In the genomic region with DNA sequence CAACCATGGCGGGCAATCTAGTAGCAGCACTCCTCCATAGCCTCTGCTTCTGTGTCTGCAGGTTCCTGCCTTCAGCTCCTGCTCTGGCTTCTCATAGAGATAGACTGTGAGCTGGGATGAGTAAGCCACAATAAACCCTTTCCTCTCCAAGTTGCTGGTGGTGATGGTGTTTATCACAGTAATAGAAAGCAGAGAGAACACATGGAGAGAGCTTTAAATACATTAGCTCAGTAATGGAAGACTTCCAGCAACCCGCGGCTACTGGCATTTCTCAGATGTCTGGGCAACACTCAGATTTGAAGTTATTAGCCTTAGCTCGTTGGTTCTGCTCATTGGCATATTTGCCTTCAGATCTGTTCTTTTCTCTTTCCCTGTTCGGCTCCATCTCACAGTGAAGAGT, we compare ENCODE assay signal across 16 mouse cellular contexts. TPM values are rescaled to one million over a fixed set of nuclear protein-coding genes. Genes with fewer than 3 reads are reported as not detected.
DNase-seq lines count a peak whose midpoint lies in the region; ATAC-seq and TF ChIP-seq lines count a peak whose summit lies in the region.
"Had no signal": no experiment of that assay in that cellular context is flagged by ENCODE, and none has a peak within 500 bp of the region (broad histone marks: within the 10 kb centered on the region; RNA-seq: fewer than 3 reads in every experiment).

No protein-coding gene starts in this region.

- no peaks in the 10 kb centered on the region for H3K36me3 ChIP-seq in hindbrain, postnatal 0 days (ENCODE audit: insufficient read depth, low read length)
- H3K36me3 ChIP-seq in hindbrain, embryonic 10.5 days: no peaks in the 10 kb centered on the region
- H3K36me3 ChIP-seq in liver, postnatal 0 days (replicated peaks; ENCODE audit: insufficient read depth, low read length): no peaks in the 10 kb centered on the region
- H3K36me3 ChIP-seq: neural tube, embryonic 12.5 days; stomach, embryonic 15.5 days had no signal

- no peak for TF ChIP-seq POLR2A in cerebellum, adult 2 months (IDR thresholded peaks at IDR 0.05; ENCODE audit: borderline replicate concordance, insufficient read depth, low read length)

- WGBS in hindbrain, postnatal 0 days: 56% methylated on average over 5 of the region's 5 CpGs
- WGBS in hindbrain, embryonic 10.5 days: 89% methylated on average over 5 of the region's 5 CpGs
- 19% methylated on average over 5 of the region's 5 CpGs for WGBS in cerebellum, adult 2 months
- WGBS in liver, postnatal 0 days (ENCODE audit: insufficient replicate concordance): 87% methylated on average over 5 of the region's 5 CpGs

- DNase-seq in hindbrain, postnatal 0 days (ENCODE audit: low spot score): peak; percentile 64
- no peak for DNase-seq in hindbrain, embryonic 10.5 days (ENCODE audit: low spot score)
- DNase-seq in NIH3T3 (ENCODE audit: low read depth): peak; percentile 47
- peak; percentile 47 to 72 for DNase-seq in cerebellum, adult 2 months
- DNase-seq in left cerebral cortex, postnatal 4 days: peak; percentile 78
- no peak for DNase-seq in kidney, postnatal 14 days
- no peak for DNase-seq in liver, postnatal 0 days
- DNase-seq in adrenal gland, postnatal 10 days: no peak
- DNase-seq: heart, postnatal 10 days had no signal

- TF ChIP-seq CTCF in hindbrain, postnatal 0 days (IDR thresholded peaks at IDR 0.05; ENCODE audit: low read depth): no peak
- no peak for TF ChIP-seq CTCF in cerebellum, adult 2 months (IDR thresholded peaks at IDR 0.05; ENCODE audit: borderline replicate concordance, insufficient read depth, low read depth, low read length)
- TF ChIP-seq CTCF in liver, postnatal 0 days (IDR thresholded peaks at IDR 0.05; ENCODE audit: low read depth): no peak

- H3K27ac ChIP-seq in hindbrain, postnatal 0 days: no peak overlapping the region
- H3K27ac ChIP-seq in hindbrain, embryonic 10.5 days: no peak overlapping the region
- H3K27ac ChIP-seq in cerebellum, adult 2 months (ENCODE audit: insufficient read depth, low read length): no peak overlapping the region
- no peak overlapping the region for H3K27ac ChIP-seq in liver, postnatal 0 days (ENCODE audit: low read depth)
- H3K27ac ChIP-seq: neural tube, embryonic 12.5 days; stomach, embryonic 15.5 days had no signal

- no peak overlapping the region for H3K4me3 ChIP-seq in hindbrain, postnatal 0 days (ENCODE audit: low read length)
- H3K4me3 ChIP-seq in hindbrain, embryonic 10.5 days: no peak overlapping the region
- no peak overlapping the region for H3K4me3 ChIP-seq in cerebellum, adult 2 months (replicated peaks; ENCODE audit: insufficient read depth, low read depth, low read length)
- no peak overlapping the region for H3K4me3 ChIP-seq in liver, postnatal 0 days (ENCODE audit: low read depth, low read length)
- H3K4me3 ChIP-seq: neural tube, embryonic 12.5 days; stomach, embryonic 15.5 days had no signal

- no peak for TF ChIP-seq EP300 in liver, postnatal 0 days (IDR thresholded peaks at IDR 0.05; ENCODE audit: low read depth)

- no peak overlapping the region for H3K9ac ChIP-seq in hindbrain, postnatal 0 days (replicated peaks; ENCODE audit: low read length)
- H3K9ac ChIP-seq in liver, postnatal 0 days (replicated peaks): no peak overlapping the region
- H3K9ac ChIP-seq: neural tube, embryonic 12.5 days; stomach, embryonic 15.5 days had no signal

- no peaks in the 10 kb centered on the region for H3K27me3 ChIP-seq in hindbrain, postnatal 0 days (ENCODE audit: insufficient read depth, low read length)
- H3K27me3 ChIP-seq in hindbrain, embryonic 10.5 days (ENCODE audit: insufficient read depth, poor library complexity, severe bottlenecking): no peaks in the 10 kb centered on the region
- no peaks in the 10 kb centered on the region for H3K27me3 ChIP-seq in cerebellum, adult 2 months (ENCODE audit: control insufficient read depth, insufficient read depth, low read length)
- no peaks in the 10 kb centered on the region for H3K27me3 ChIP-seq in liver, postnatal 0 days (ENCODE audit: insufficient read depth, low read length)
- H3K27me3 ChIP-seq: neural tube, embryonic 12.5 days; stomach, embryonic 15.5 days had no signal

- H3K4me1 ChIP-seq in hindbrain, postnatal 0 days (ENCODE audit: insufficient read depth, low read length): no peaks in the 10 kb centered on the region
- peaks cover 6% of the 10 kb centered on the region for H3K4me1 ChIP-seq in hindbrain, embryonic 10.5 days (replicated peaks)
- no peaks in the 10 kb centered on the region for H3K4me1 ChIP-seq in cerebellum, adult 2 months (ENCODE audit: control insufficient read depth, insufficient read depth, low read length)
- H3K4me1 ChIP-seq in liver, postnatal 0 days (ENCODE audit: insufficient read depth): peaks cover 18% of the 10 kb centered on the region
- H3K4me1 ChIP-seq: neural tube, embryonic 12.5 days had no signal

- ATAC-seq in hindbrain, postnatal 0 days: no peak
- ATAC-seq in liver, postnatal 0 days: no peak
- ATAC-seq: lung, postnatal 0 days had no signal

- no peak overlapping the region for H3K4me2 ChIP-seq in hindbrain, postnatal 0 days (ENCODE audit: low read depth, low read length)
- H3K4me2 ChIP-seq in liver, postnatal 0 days (ENCODE audit: low read depth, low read length): no peak overlapping the region
- H3K4me2 ChIP-seq: midbrain, embryonic 11.5 days; neural tube, embryonic 12.5 days; stomach, embryonic 15.5 days had no signal

- intact Hi-C loops in left cerebral cortex, postnatal 4 days (cut with DNase I): no loop called here

- no peaks in the 10 kb centered on the region for H3K9me3 ChIP-seq in hindbrain, postnatal 0 days (ENCODE audit: low read length)
- H3K9me3 ChIP-seq in hindbrain, embryonic 10.5 days: no peaks in the 10 kb centered on the region
- H3K9me3 ChIP-seq in liver, postnatal 0 days (ENCODE audit: low read length): no peaks in the 10 kb centered on the region
- H3K9me3 ChIP-seq: neural tube, embryonic 12.5 days; stomach, embryonic 15.5 days had no signal

RNA-seq across cellular contexts. Expression of a gene that starts 27.6 kb away (rescaled TPM):
- 75.1 and 79.2 TPM in 2 replicates for total RNA-seq in hindbrain, postnatal 0 days (2014; rRNA removed)
- polyA plus RNA-seq in hindbrain, postnatal 0 days (2015; fragmentation: Nextera tagmentation; extraction: Ambion mirVana): 18.7 and 21.6 TPM in 2 replicates
- polyA plus RNA-seq in hindbrain, embryonic 10.5 days (2016; fragmentation: Nextera tagmentation; extraction: Ambion mirVana): 72.9 and 74.6 TPM in 2 replicates
- 23.9 and 24.8 TPM in 2 replicates for polyA plus RNA-seq in cerebellum, adult 2 months (2012; rRNA removed)
- 100 to 1,000 TPM in 1 of 2 experiments, 10 to 100 TPM in 1; 98.9 to 122 TPM for total RNA-seq in left cerebral cortex, postnatal 4 days (2021)
- polyA plus RNA-seq in liver, postnatal 0 days (2015; fragmentation: Nextera tagmentation; extraction: Ambion mirVana): 9.6 and 14.0 TPM in 2 replicates
- total RNA-seq in adrenal gland, postnatal 10 days (2021): 100 to 1,000 TPM in 1 of 2 experiments, 10 to 100 TPM in 1; 97.7 to 115 TPM

RNA-seq across cellular contexts. Expression of a gene that starts 30.5 kb away (rescaled TPM):
- total RNA-seq in hindbrain, postnatal 0 days (2014; rRNA removed): not detected in 2 replicates
- polyA plus RNA-seq in hindbrain, postnatal 0 days (2015; fragmentation: Nextera tagmentation; extraction: Ambion mirVana): not detected in 2 replicates
- polyA plus RNA-seq in hindbrain, embryonic 10.5 days (2016; fragmentation: Nextera tagmentation; extraction: Ambion mirVana): not detected in 2 replicates
- polyA plus RNA-seq in cerebellum, adult 2 months (2012; rRNA removed): not detected in 2 replicates
- total RNA-seq in left cerebral cortex, postnatal 4 days (2021): not detected
- not detected in 2 replicates for polyA plus RNA-seq in liver, postnatal 0 days (2015; fragmentation: Nextera tagmentation; extraction: Ambion mirVana)
- not detected for total RNA-seq in adrenal gland, postnatal 10 days (2021)
- total RNA-seq: heart, postnatal 10 days; layer of hippocampus, postnatal 36 days; liver, adult 2 months had no signal
- polyA plus RNA-seq: intestine, embryonic 14.5 days; liver, adult 2 months; lung, postnatal 0 days; midbrain, embryonic 11.5 days; neural tube, embryonic 12.5 days; stomach, embryonic 15.5 days had no signal

Comparison
In these comparisons a context has a peak if more than half of its experiments do, and no peak if none do; other contexts are left out.
1. DNase-seq: peak in hindbrain, postnatal 0 days (single experiment), NIH3T3 (single experiment), cerebellum, adult 2 months (2 of 2) and left cerebral cortex, postnatal 4 days (single experiment); none in hindbrain, embryonic 10.5 days (single experiment), kidney, postnatal 14 days (single experiment), liver, postnatal 0 days (single experiment) and adrenal gland, postnatal 10 days (single experiment).